Mouse (Mus musculus) forebrain, embryonic 11.5 days (tissue): ENCODE measurements around the gene Guk1. TPM values are rescaled to one million over a fixed set of nuclear protein-coding genes. Genes with fewer than 3 reads are reported as not detected.
A peak's percentile ranks its signal among the peaks of the same experiment; 100 is the strongest.

Source experiments
- ATAC-seq: fragments of 200-750 bp; cut with Nextera tagmentation; replicated peaks from 2 replicates; pipeline ENCODE4 v1.8.0; 2017; ENCODE audit warnings: moderate TSS enrichment; ENCODE audit not compliant: low FRiP score
- DNase-seq: peaks from one replicate; pipeline ENCODE4 v3.0.0-alpha.2; 2017; ENCODE audit warnings: low spot score
- H3K27ac ChIP-seq: fragments of 300-500 bp; sonication (generic); 2 replicates; pipeline ENCODE4 v1.5.1; 2014; ENCODE audit warnings: low read depth, low read length
- H3K27me3 ChIP-seq: fragments of 300-500 bp; sonication (generic); 2 replicates; pipeline ENCODE4 v1.6.1; 2014; ENCODE audit warnings: mild to moderate bottlenecking, low read length, mixed read lengths; ENCODE audit not compliant: control insufficient read depth, insufficient read depth
- H3K36me3 ChIP-seq: fragments of 300-500 bp; sonication (generic); 2 replicates; pipeline ENCODE4 v1.6.1; 2014; ENCODE audit warnings: mild to moderate bottlenecking, low read length, moderate library complexity, mixed read lengths; ENCODE audit not compliant: control insufficient read depth, insufficient read depth
- H3K4me1 ChIP-seq: fragments of 300-500 bp; sonication (generic); replicated peaks from 2 replicates; pipeline ENCODE4 v1.6.1; 2014; ENCODE audit warnings: low read length, mixed read lengths; ENCODE audit not compliant: control insufficient read depth, insufficient read depth
- H3K4me2 ChIP-seq: fragments of 300-500 bp; sonication (generic); 2 replicates; pipeline ENCODE4 v1.6.1; 2014; ENCODE audit warnings: low read depth, mild to moderate bottlenecking, low read length, moderate library complexity, mixed read lengths; ENCODE audit not compliant: severe bottlenecking
- H3K4me3 ChIP-seq: fragments of 300-500 bp; sonication (generic); 2 replicates; pipeline ENCODE4 v1.5.1; 2014; ENCODE audit warnings: low read depth, low read length
- H3K9ac ChIP-seq: fragments of 300-500 bp; sonication (generic); 2 replicates; pipeline ENCODE4 v1.6.1; 2014; ENCODE audit warnings: low read length
- H3K9me3 ChIP-seq: fragments of 300-500 bp; sonication (generic); 2 replicates; pipeline ENCODE4 v1.6.1; 2016; ENCODE audit warnings: low read length, mixed read lengths; ENCODE audit not compliant: control insufficient read depth
- WGBS: fragments of 180-500 bp; shearing (Covaris S2); extraction: QIAGEN DNeasy Blood & Tissue Kit; methylation state at CpG from one replicate; pipeline ENCODE4 v1.1.7; 2014; 5-methylcytosine and 5-hydroxymethylcytosine counted together
- polyA plus RNA-seq: library from polyadenylated mRNA; unstranded; fragments of >200 nt; fragmentation: Nextera tagmentation; extraction: Ambion mirVana; gene quantifications from 2 replicates; pipeline ENCODE4 v1.2.1, GENCODE M21; 2014

The Guk1 gene
- polyA plus RNA-seq, 1 experiment from 2014 or later, result 90.3 TPM

GRCm38 (mm10) chr11:59151729-59152128 lies 40.3 kb downstream of the Guk1 start:
- H3K4me1 ChIP-seq, result no peaks in the 10 kb centered on the region
- H3K9me3 ChIP-seq, result no peaks in the 10 kb centered on the region
- DNase-seq, result no peak
- H3K4me3 ChIP-seq, result no peak overlapping the region
- H3K9ac ChIP-seq, result no peak overlapping the region
- no peak overlapping the region for H3K4me2 ChIP-seq
- no peaks in the 10 kb centered on the region for H3K36me3 ChIP-seq
- H3K27me3 ChIP-seq, result no peaks in the 10 kb centered on the region
- no peak for ATAC-seq
- no peak overlapping the region for H3K27ac ChIP-seq
- 23% methylated on average over 3 of the region's 3 CpGs for WGBS

DNA sequence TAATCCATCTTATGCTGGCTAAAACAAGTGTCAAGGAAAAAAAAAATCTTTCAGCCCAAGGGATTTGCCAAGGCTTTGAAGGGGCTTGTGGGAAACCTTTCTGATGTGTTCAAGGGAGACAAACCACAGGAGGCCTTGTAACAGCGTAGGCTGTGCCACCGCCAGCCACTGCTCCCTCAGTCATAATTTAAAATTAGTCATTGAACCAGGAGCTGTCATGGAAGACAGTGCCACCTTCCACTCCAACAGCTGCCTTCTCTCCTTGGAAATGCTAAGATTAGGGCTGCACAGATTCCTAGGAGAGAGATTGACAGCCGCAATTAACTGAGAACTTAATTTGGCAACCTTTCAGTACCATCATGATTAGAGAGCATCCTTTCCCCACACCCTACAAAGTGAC lies 42.7 kb downstream of the Guk1 start:
- Histone ChIP-seq H3K9me3 (no peaks in the 10 kb centered on the region), H3K27ac (no peak overlapping the region), H3K9ac (no peak overlapping the region), H3K4me1 (no peaks in the 10 kb centered on the region), H3K4me2 (no peak overlapping the region), H3K4me3 (no peak overlapping the region), H3K36me3 (no peaks in the 10 kb centered on the region), H3K27me3 (no peaks in the 10 kb centered on the region)
- WGBS, result 80% methylated on average over 3 of the region's 3 CpGs
- ATAC-seq, result no peak
- DNase-seq, result no peak

- 82% methylated on average over 5 of the region's 5 CpGs for WGBS
- Histone ChIP-seq H3K4me3 (no peak overlapping the region), H3K9ac (no peak overlapping the region), H3K9me3 (no peaks in the 10 kb centered on the region), H3K27me3 (no peaks in the 10 kb centered on the region), H3K27ac (no peak overlapping the region), H3K4me2 (no peak overlapping the region), H3K36me3 (no peaks in the 10 kb centered on the region), H3K4me1 (no peaks in the 10 kb centered on the region)
- ATAC-seq, result no peak
- DNase-seq, result no peak
Measured at GRCm38 (mm10) chr11:59142962-59143361, 49.0 kb downstream of the Guk1 start.

- no peak overlapping the region for H3K9ac ChIP-seq
- 11% methylated on average over 14 of the region's 14 CpGs for WGBS
- DNase-seq (peak; percentile 70), ATAC-seq (no peak)
- H3K36me3 ChIP-seq, result no peaks in the 10 kb centered on the region
- H3K4me2 ChIP-seq, result no peak overlapping the region
- no peak overlapping the region for H3K27ac ChIP-seq
- H3K9me3 ChIP-seq, result no peaks in the 10 kb centered on the region
- H3K27me3 ChIP-seq, result peaks cover 9% of the 10 kb centered on the region
- no peaks in the 10 kb centered on the region for H3K4me1 ChIP-seq
- no peak overlapping the region for H3K4me3 ChIP-seq
Measured at GRCm38 (mm10) chr11:59141772-59142370, 50.1 kb downstream of the Guk1 start.

GRCm38 (mm10) chr11:59138537-59139486 lies 53.2 kb downstream of the Guk1 start:
- no peak for DNase-seq
- no peak for ATAC-seq
- Histone ChIP-seq H3K36me3 (no peaks in the 10 kb centered on the region), H3K27me3 (peaks cover 39% of the 10 kb centered on the region), H3K4me3 (no peak overlapping the region), H3K9ac (no peak overlapping the region), H3K4me2 (no peak overlapping the region), H3K9me3 (no peaks in the 10 kb centered on the region), H3K27ac (no peak overlapping the region), H3K4me1 (peaks cover 2% of the 10 kb centered on the region; the same call in 1 of the 2 replicates)
- WGBS, result 64% methylated on average over 19 of the region's 19 CpGs

GRCm38 (mm10) chr11:59136994-59137706 lies 54.9 kb downstream of the Guk1 start:
- Histone ChIP-seq H3K9me3 (no peaks in the 10 kb centered on the region), H3K27me3 (peaks cover 42% of the 10 kb centered on the region), H3K4me1 (peaks cover 2% of the 10 kb centered on the region; the same call in 1 of the 2 replicates), H3K27ac (no peak overlapping the region), H3K9ac (no peak overlapping the region), H3K4me2 (no peak overlapping the region), H3K36me3 (no peaks in the 10 kb centered on the region), H3K4me3 (no peak overlapping the region)
- DNase-seq (no peak), ATAC-seq (no peak)
- WGBS, result 50% methylated on average over 12 of the region's 12 CpGs

DNA sequence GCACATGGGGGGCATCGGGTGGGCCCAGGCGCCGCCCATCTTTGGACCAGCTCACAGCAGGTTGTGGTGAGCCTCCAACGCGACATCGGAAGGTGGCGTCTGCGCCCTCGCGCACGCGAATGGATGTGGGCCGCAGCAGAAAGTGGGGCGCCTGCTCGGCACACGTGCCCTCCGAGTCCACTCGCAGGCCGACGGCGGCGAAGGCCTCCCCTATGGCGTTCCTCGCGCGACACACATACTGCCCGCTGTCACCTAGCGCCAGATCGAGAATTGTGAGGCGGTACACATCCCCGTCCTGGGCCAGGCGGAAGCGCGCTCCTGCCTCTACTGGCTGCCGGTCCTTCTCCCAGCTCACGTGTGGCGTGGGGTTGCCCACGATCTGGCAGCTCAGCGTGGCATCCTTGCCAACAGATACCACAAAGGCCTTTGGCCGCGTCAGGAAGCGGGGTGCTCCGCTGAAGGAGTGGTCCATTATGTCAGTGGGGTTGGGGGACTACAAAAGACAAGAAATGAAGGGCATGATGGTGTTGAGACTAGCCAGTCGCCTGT lies 56.0 kb downstream of the Guk1 start, which contains the start of gene Obscn:
TSS of gene Obscn (minus strand) at position 499 of the 549 bp plus-strand sequence.
- H3K27me3 ChIP-seq, result peaks cover 42% of the 10 kb centered on the region
- no peaks in the 10 kb centered on the region for H3K36me3 ChIP-seq
- no peak within 1 kb of the TSS for H3K9ac ChIP-seq
- peaks cover 2% of the 10 kb centered on the region; the same call in 1 of the 2 replicates for H3K4me1 ChIP-seq
- DNase-seq (no peak), ATAC-seq (no peak)
- H3K4me2 ChIP-seq, result peak within 1 kb of the TSS; percentile 13
- no peaks in the 10 kb centered on the region for H3K9me3 ChIP-seq
- peak within 1 kb of the TSS; percentile 4; the same call in 1 of the 2 replicates for H3K4me3 ChIP-seq
- H3K27ac ChIP-seq, result no peak within 1 kb of the TSS
- 18% methylated on average over 44 of the region's 44 CpGs for WGBS
